Mouse (Mus musculus) heart, adult 2 months (tissue): ENCODE data around the gene Fam189a1.

Experiments
- CTCF ChIP-seq: fragments of 200-600 bp; IDR thresholded peaks from 2 replicates; pipeline ENCODE4 v1.8.1; 2022; ENCODE audit warnings: antibody characterized with exemption, mild to moderate bottlenecking, moderate library complexity
- POLR2A ChIP-seq: fragments of 200-500 bp; IDR thresholded peaks from 2 replicates; pipeline ENCODE4 v1.6.1; 2011; ENCODE audit warnings: mild to moderate bottlenecking, low read depth, low read length, control low read depth; ENCODE audit not compliant: insufficient read depth

DNA sequence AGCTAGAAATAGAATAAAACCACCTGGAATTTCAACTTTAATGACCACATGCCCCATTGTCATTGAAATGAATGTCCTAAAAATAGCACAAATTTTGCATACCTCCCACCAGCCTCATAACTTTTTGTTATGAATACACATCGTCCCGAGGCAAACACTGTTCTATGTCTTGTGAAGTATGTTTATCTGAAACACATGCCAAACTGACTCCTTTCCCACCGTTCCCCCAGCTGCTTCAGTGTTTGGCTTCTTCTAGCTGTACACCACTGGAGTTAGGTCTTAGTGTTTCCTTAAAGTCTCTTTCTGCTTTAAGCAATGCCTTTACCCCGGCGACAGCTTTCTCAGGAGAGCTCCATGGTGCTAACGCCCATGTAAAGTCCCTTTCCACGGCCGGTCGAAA is 365.2 kb downstream of the Fam189a1 start:
- TF ChIP-seq CTCF, result no peak
- no peak for TF ChIP-seq POLR2A
